Mouse (Mus musculus) central nervous system, embryonic 18 days (tissue): Measurements from ENCODE around the gene Gfpt2. TPM values are rescaled to one million over a fixed set of nuclear protein-coding genes. Genes with fewer than 3 reads are reported as not detected.

ENCODE experiments used
- polyA plus RNA-seq: library from polyadenylated mRNA; depleted of rRNA; stranded (reverse); fragments of >200 nt; gene quantifications from 2 replicates; pipeline ENCODE4 v1.2.3, GENCODE M21; 2012; rRNA removed

The Gfpt2 gene
- 10.2 and 15.8 TPM in 2 replicates for polyA plus RNA-seq

DNA sequence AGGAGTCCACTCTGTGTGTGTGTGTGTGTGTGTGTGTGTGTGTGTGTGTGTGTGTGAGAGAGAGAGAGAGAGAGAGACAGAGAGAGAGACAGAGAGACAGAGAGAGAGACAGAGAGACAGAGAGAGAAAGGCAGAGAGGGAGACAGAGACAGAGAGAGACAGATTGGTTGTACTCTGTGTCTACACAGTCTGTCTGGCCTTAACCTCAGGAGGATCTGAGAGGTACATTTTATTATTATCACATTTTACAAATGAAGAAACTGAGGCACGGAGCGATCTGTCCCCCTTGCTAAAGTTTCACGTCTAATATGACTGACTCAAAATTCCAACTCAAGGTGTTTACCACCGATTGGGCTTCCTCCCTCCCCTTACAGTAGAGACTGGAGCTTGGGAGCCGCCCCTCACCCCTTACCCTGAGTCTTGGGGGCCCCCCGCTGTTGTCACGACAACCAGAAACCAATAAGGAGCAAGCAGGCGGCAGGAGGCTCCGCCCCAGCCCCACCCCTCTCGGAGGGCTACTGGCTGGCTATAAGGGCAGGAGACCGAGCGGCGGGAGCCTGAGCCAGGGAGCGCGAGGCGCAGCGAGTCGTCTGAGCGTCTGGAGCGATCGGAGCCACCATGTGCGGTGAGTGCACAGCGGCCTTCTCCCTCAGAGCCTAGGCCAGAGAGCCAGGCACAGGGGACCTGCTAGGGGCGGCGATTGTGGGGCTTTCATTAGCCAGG, at the start of gene Gfpt2:
Gene Gfpt2, plus strand, starts transcription at position 560 of the 723 bp plus-strand sequence.

DNA sequence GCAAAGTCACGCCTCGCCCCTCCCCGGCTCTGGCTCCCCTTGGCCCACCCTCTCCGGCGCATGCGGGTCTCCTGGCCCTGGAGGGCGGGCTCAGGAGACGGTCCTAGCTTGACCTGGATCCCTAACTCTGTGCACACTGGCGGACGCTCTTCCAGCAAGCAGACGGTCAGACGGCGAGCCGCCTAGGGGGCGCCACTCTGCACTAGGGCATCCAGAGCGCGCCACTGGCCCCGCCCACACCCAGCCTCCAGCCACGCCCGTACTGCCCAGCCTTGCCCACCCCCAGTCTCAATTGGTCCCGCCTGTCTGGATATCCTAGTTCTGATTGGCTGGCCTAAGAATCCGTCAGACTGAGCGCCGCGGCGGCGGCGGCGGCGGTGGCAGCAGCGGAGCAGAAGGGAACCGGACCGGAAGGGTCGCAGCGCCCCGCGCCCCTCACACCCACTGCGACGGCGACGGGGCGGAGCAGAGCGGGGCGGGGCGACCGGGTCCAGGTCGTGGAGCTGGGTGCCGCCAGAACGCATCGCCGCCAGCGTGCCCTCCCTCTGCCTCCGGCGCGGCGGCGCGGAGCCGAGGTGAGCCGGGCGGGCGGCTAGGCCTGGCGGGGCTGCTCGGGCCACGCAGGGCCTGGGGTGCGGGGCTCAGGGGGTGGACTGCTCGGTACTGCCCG, 52.6 kb downstream of the Gfpt2 start, which contains the start of gene Mapk9:
Gene Mapk9, plus strand, starts transcription at position 351 of the 670 bp plus-strand sequence.

Other genes with a start within 250 kb of the Gfpt2 start
- not detected in 2 replicates for gene Olfr1380, start 237.3 kb upstream of the Gfpt2 start, polyA plus RNA-seq
- gene Flt4, start 184.9 kb upstream of the Gfpt2 start, polyA plus RNA-seq = 1.7 and 2.0 TPM in 2 replicates
- gene Scgb3a1, start 130.6 kb upstream of the Gfpt2 start, polyA plus RNA-seq = 0.36 and 0.39 TPM in 2 replicates
- gene Cnot6, start 81.5 kb upstream of the Gfpt2 start, polyA plus RNA-seq = 58.2 and 60.1 TPM in 2 replicates
- 97.9 and 101 TPM in 2 replicates for gene Mapk9, start 52.6 kb downstream of the Gfpt2 start, polyA plus RNA-seq
- 22.7 and 24.6 TPM in 2 replicates for gene Rasgef1c, start 107.7 kb downstream of the Gfpt2 start, polyA plus RNA-seq
- gene Rnf130, start 231.2 kb downstream of the Gfpt2 start, polyA plus RNA-seq = 47.1 and 48.5 TPM in 2 replicates